Mouse (Mus musculus) thymus, adult 2 months (tissue): ENCODE data around the gene Ermard.
"Not testable (repeated sequence)": the region's sequence is repeated elsewhere in the genome, so short reads cannot be mapped to it uniquely, and the experiment has no call there.

Source experiments
- CTCF ChIP-seq: fragments of 200-500 bp; IDR thresholded peaks from 2 replicates; pipeline ENCODE4 v1.5.1; 2012; ENCODE audit warnings: mild to moderate bottlenecking, control low read depth, low read length, moderate library complexity, borderline replicate concordance; ENCODE audit not compliant: control insufficient read depth, poor library complexity, insufficient read depth; ENCODE audit errors: extremely low read depth
- POLR2A ChIP-seq: fragments of 200-500 bp; IDR thresholded peaks from 2 replicates; pipeline ENCODE4 v1.6.1; 2012; ENCODE audit warnings: mild to moderate bottlenecking, low read length, control low read depth, moderate library complexity; ENCODE audit not compliant: control insufficient read depth, poor library complexity, insufficient read depth; ENCODE audit errors: extremely low read depth

DNA sequence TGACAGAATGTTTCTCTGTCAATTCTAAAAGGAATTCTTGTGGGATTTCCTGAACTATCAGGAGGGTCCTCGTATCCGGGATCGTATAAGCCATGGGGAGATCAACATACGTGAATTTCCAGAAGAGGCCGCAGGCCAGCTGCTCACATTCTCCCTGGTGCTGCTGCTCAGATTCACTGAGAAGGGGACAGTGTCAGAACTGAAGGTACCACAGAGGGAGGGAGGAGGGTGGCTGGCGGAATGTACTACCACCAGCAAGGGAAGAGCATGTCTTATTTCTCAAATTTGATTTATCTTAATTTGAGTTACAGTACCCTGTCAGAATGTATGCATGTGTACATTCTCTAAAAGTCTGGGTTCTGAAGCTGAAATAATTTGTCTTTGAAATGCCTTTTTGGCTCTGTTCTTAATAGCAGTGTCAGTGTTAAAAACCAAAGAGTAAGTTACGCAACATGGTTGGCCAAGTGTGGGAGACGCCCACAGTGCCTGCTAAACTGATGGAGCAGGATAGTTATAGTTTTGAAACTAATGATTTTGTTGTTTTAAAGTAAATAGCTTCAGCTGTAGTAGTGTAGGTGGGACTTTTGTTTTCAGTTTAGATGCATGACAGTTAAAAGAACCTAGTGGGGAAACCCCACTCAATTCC is 12.3 kb downstream of the Ermard start:
- TF ChIP-seq CTCF, POLR2A: not testable (repeated sequence)
